Mouse (Mus musculus) liver, postnatal 0 days (tissue): ENCODE results near the gene Fndc5.

Source experiments
- CTCF ChIP-seq: sonication (generic); IDR thresholded peaks from 2 replicates; pipeline ENCODE4 v1.5.1; 2016; ENCODE audit warnings: antibody characterized with exemption, low read depth
- EP300 ChIP-seq: IDR thresholded peaks from 2 replicates; pipeline ENCODE4 v1.6.1; 2016; ENCODE audit warnings: antibody characterized with exemption, low read depth, mild to moderate bottlenecking

DNA sequence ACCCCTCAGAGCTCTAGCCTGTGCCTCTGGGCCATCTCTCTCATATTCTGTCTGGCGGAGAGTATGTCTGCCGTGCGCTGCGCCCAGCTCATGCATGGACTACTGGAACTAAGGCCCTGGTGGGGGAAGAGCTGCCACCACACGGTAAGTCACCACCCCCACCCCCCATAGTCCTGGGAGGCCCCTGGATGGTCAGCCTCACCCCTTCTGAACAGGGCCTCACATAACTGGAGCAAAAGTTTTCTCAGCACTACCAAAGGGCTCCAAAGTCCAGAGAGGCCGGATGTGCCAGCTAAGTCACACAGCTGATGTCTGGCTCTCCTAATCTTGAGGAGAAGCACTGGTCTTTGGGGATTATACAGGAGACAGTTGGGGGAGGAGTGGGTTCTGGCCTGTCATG, 26.0 kb upstream of the Fndc5 start:
- no peak for TF ChIP-seq CTCF
- no peak for TF ChIP-seq EP300
